In the genomic region with DNA sequence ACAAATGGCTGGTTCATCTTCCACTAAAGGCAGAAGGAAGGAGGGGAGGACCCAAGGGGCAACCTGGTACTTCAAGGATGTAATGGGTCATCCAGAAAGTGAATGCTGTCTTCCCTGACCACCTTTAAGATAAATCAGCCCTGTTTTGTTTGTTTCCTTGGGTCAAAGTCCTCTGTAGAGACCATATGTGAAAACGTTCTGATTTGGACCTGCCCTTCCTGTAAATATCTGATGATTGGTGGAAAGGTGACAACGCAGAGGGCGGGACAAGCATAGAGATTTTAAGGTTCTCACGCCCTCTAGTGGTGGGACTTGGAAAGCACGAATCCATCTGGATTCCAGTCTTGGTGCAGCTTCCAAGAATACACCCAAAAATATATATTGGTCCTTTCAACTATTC, we compare ENCODE assay signal across 8 mouse cellular contexts. TPM values are rescaled to one million over a fixed set of nuclear protein-coding genes. Genes with fewer than 3 reads are reported as not detected.
A peak's percentile ranks its signal among the peaks of the same experiment; 100 is the strongest.
DNase-seq lines count a peak whose midpoint lies in the region; ATAC-seq and TF ChIP-seq lines count a peak whose summit lies in the region.

No protein-coding gene starts in this region.

- H3K4me2 ChIP-seq in hindbrain, postnatal 0 days (ENCODE audit: low read depth, low read length) = peak overlapping the region; percentile 42

- H3K27me3 ChIP-seq in hindbrain, postnatal 0 days (ENCODE audit: insufficient read depth, low read length) = no peaks in the 10 kb centered on the region
- H3K27me3 ChIP-seq in megakaryocyte, embryonic 14.5 days (replicated peaks) = no peaks in the 10 kb centered on the region

- no peaks in the 10 kb centered on the region for H3K36me3 ChIP-seq in hindbrain, postnatal 0 days (ENCODE audit: insufficient read depth, low read length)
- no peaks in the 10 kb centered on the region for H3K36me3 ChIP-seq in megakaryocyte, embryonic 14.5 days (replicated peaks; ENCODE audit: low read length)

- DNase-seq in cerebellum, adult 11 months = peak; percentile 85
- peak; percentile 85 to 95 for DNase-seq in cerebellum, postnatal 36 days
- peak; percentile 76 to 77 for DNase-seq in gastrocnemius, adult 8-10 months (ENCODE audit: low spot score in 2 of 2)
- peak; percentile 94 for DNase-seq in hindbrain, postnatal 0 days (ENCODE audit: low spot score)
- peak; percentile 69 to 77 for DNase-seq in left cerebral cortex, adult 8-10 months (ENCODE audit: low spot score in 2 of 2)
- DNase-seq in right cerebral cortex, postnatal 25 days = peak; percentile 75

- 2% methylated on average over 5 of the region's 5 CpGs for WGBS in hindbrain, postnatal 0 days

- ATAC-seq in cerebellum, adult (ENCODE audit: insufficient number of reproducible peaks, low FRiP score, low TSS enrichment) = no peak
- no peak for ATAC-seq in hindbrain, postnatal 0 days

- no peak overlapping the region for H3K9ac ChIP-seq in hindbrain, postnatal 0 days (replicated peaks; ENCODE audit: low read length)

- peaks cover 7% of the 10 kb centered on the region; the same call in 1 of the 2 replicates for H3K4me1 ChIP-seq in hindbrain, postnatal 0 days (ENCODE audit: insufficient read depth, low read length)
- H3K4me1 ChIP-seq in megakaryocyte, embryonic 14.5 days = peaks cover 46% of the 10 kb centered on the region

- H3K4me3 ChIP-seq in hindbrain, postnatal 0 days (ENCODE audit: low read length) = no peak overlapping the region
- H3K4me3 ChIP-seq in megakaryocyte, embryonic 14.5 days (replicated peaks) = peak overlapping the region; percentile 60

- TF ChIP-seq CTCF in hindbrain, postnatal 0 days (IDR thresholded peaks at IDR 0.05; ENCODE audit: low read depth) = peak; percentile 90

- H3K27ac ChIP-seq in hindbrain, postnatal 0 days = no peak overlapping the region

- no peaks in the 10 kb centered on the region for H3K9me3 ChIP-seq in hindbrain, postnatal 0 days (ENCODE audit: low read length)
- 0 out of 2 replicates have a peak, but pooled peaks cover 4% of the 10 kb centered on the region for H3K9me3 ChIP-seq in megakaryocyte, embryonic 14.5 days

RNA-seq across cellular contexts. Expression of a gene that starts 4.0 kb away (rescaled TPM):
- total RNA-seq in gastrocnemius, adult 8-10 months (2022) = 10 to 100 TPM; 27.5 to 34.6 (median 31.3) TPM
- total RNA-seq in hindbrain, postnatal 0 days (2014; rRNA removed) = 43.8 and 45.5 TPM in 2 replicates
- polyA plus RNA-seq in hindbrain, postnatal 0 days (2015; fragmentation: Nextera tagmentation; extraction: Ambion mirVana) = 50.6 and 52.0 TPM in 2 replicates
- total RNA-seq in left cerebral cortex, adult 8-10 months (2022) = 100 to 1,000 TPM; 121 to 130 (median 128) TPM
- polyA plus RNA-seq in megakaryocyte, embryonic 14.5 days (2012; ENCODE audit: insufficient read depth, low replicate concordance) = 4.1 and 10.1 TPM in 2 replicates

RNA-seq across cellular contexts. Expression of a gene that starts 22.5 kb away (rescaled TPM):
- total RNA-seq in gastrocnemius, adult 8-10 months (2022) = 1 to 10 TPM; 4.9 to 5.8 (median 5.4) TPM
- 11.0 and 12.7 TPM in 2 replicates for total RNA-seq in hindbrain, postnatal 0 days (2014; rRNA removed)
- 12.7 and 16.4 TPM in 2 replicates for polyA plus RNA-seq in hindbrain, postnatal 0 days (2015; fragmentation: Nextera tagmentation; extraction: Ambion mirVana)
- total RNA-seq in left cerebral cortex, adult 8-10 months (2022) = 10 to 100 TPM; 15.3 to 18.1 (median 16.3) TPM
- polyA plus RNA-seq in megakaryocyte, embryonic 14.5 days (2012; ENCODE audit: insufficient read depth, low replicate concordance) = 10.3 and 11.7 TPM in 2 replicates

RNA-seq across cellular contexts. Expression of a gene that starts 36.8 kb away (rescaled TPM):
- 1 to 10 TPM; 1.7 to 2.5 (median 2.3) TPM for total RNA-seq in gastrocnemius, adult 8-10 months (2022)
- total RNA-seq in hindbrain, postnatal 0 days (2014; rRNA removed) = 361 and 373 TPM in 2 replicates
- polyA plus RNA-seq in hindbrain, postnatal 0 days (2015; fragmentation: Nextera tagmentation; extraction: Ambion mirVana) = 177 and 182 TPM in 2 replicates
- 100 to 1,000 TPM; 328 to 363 (median 345) TPM for total RNA-seq in left cerebral cortex, adult 8-10 months (2022)
- polyA plus RNA-seq in megakaryocyte, embryonic 14.5 days (2012; ENCODE audit: insufficient read depth, low replicate concordance) = 0.20 TPM in 1 of 2 replicates, not detected in the other

RNA-seq across cellular contexts. Expression of a gene that starts 55.5 kb away (rescaled TPM):
- total RNA-seq in gastrocnemius, adult 8-10 months (2022) = 1 to 10 TPM in 2 of 4 experiments, under 1 TPM in 2; 0.24 to 1.3 (median 1.0) TPM
- 1.6 and 1.8 TPM in 2 replicates for total RNA-seq in hindbrain, postnatal 0 days (2014; rRNA removed)
- 4.0 and 4.9 TPM in 2 replicates for polyA plus RNA-seq in hindbrain, postnatal 0 days (2015; fragmentation: Nextera tagmentation; extraction: Ambion mirVana)
- total RNA-seq in left cerebral cortex, adult 8-10 months (2022) = 1 to 10 TPM; 2.1 to 4.8 (median 3.4) TPM
- 3.6 TPM in 1 of 2 replicates, not detected in the other for polyA plus RNA-seq in megakaryocyte, embryonic 14.5 days (2012; ENCODE audit: insufficient read depth, low replicate concordance)

Comparison
In these comparisons a context has a peak if more than half of its experiments do, and no peak if none do; other contexts are left out.
1. RNA of a gene that starts 36.8 kb away (total RNA-seq): 361 to 373 TPM in hindbrain, postnatal 0 days and 328 to 363 TPM in left cerebral cortex, adult 8-10 months; 1.7 to 2.5 TPM in gastrocnemius, adult 8-10 months; every median in the first group is over 10 times any median in the second.
2. Peak in every context shown above with its lines, with median percentiles within 50 percentile points of each other: DNase-seq.